Mouse (Mus musculus): ENCODE results near the gene Fndc9. TPM values are rescaled to one million over a fixed set of nuclear protein-coding genes. Genes with fewer than 3 reads are reported as not detected.
A peak's percentile ranks its signal among the peaks of the same experiment; 100 is the strongest.

Gene Fndc9
- 2.7 and 3.8 TPM in 2 replicates for polyA plus RNA-seq (2015; fragmentation: Nextera tagmentation; extraction: Ambion mirVana)

DNA sequence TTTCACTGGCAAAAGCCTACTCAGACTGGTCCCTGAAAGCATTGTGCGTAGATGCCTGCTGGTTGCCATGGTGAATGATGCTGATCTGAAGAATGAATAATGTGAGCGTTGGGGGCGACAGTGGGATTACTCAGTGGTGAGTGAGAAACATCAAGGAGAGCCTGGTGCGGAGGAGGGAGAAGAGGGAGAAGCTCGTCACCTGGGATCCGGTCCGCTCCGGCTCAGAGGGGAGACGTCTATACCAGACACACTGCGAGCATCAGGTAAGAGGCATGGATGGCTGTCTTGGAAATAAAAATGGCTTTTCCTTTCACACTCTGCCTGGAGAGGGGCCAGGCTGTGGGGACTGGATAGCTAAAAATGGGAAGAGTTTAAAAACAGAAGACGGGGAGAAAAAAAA, at the start of gene Fndc9:
Fndc9 (plus strand) TSS at position 198 of the 400 bp plus-strand sequence.
- Histone ChIP-seq H3K9me3 (ENCODE audit: control insufficient read depth, low read length) (no peaks in the 10 kb centered on the region), H3K4me1 (ENCODE audit: control insufficient read depth, insufficient read depth, low read depth, low read length) (peaks cover 11% of the 10 kb centered on the region), H3K36me3 (ENCODE audit: control insufficient read depth, insufficient read depth, low read length) (peaks cover 33% of the 10 kb centered on the region), H3K4me3 (ENCODE audit: low read length) (no peak within 1 kb of the TSS), H3K9ac (ENCODE audit: low read depth, low read length) (peak within 1 kb of the TSS; percentile 23), H3K27ac (ENCODE audit: low read depth, low read length) (peak within 1 kb of the TSS; percentile 70), H3K27me3 (replicated peaks; ENCODE audit: control insufficient read depth, insufficient read depth, low read length) (no peaks in the 10 kb centered on the region), H3K4me2 (ENCODE audit: low read length) (peak within 1 kb of the TSS; percentile 29; the same call in 1 of the 2 replicates)
- 18% methylated on average over 11 of the region's 11 CpGs for WGBS
- peak; percentile 65 for ATAC-seq

DNA sequence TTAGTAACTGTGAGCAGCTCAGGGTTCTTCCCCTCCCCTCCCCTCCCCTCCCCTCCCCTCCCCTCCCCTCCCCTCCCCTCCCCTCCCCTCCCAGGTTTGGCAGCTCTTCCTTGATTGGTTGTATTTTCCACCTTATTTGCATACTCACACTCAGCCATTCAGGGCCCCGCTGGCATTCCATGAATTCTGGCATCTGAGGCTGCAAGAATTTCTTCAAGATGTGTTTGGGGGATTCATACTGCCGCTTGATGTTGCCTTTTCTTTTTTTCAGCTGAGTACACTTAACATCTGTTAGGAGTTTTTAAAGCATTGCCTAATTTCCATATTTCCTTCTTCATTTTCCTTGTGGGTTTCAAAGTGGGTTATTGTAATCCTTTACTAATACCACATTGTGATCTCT, 47.0 kb upstream of the Fndc9 start:
- 68% methylated on average over 2 of the region's 2 CpGs for WGBS

DNA sequence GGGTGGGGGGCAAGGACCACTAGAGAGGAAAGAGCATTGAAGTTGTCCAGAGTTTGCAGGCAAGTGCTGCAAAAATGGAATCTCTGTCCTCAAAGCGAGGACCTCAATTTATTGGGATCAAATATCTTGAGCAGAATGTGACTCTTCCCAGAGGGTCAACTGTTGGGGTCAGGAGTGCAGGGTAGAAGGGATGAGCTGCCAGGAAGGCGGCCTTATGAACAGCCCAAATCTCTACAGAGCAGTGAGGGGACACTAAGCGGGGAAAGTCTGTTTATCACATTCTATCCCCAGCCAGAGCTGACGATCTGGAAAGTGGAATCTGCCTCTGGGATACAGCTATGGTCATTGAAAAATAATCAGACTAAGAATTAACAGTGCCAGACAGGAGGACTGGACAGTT, 41.2 kb upstream of the Fndc9 start:
- peaks cover 22% of the 10 kb centered on the region for H3K36me3 ChIP-seq (ENCODE audit: control insufficient read depth, insufficient read depth, low read length)
- 80% methylated on average over 4 of the region's 4 CpGs for WGBS

More for the DNA sequence above, 47.0 kb upstream of the Fndc9 start:
- no peak overlapping the region for H3K4me2 ChIP-seq (ENCODE audit: low read length)
- no peak overlapping the region for H3K4me3 ChIP-seq (ENCODE audit: low read length)
- H3K9me3 ChIP-seq (ENCODE audit: control insufficient read depth, low read length): no peaks in the 10 kb centered on the region
- no peaks in the 10 kb centered on the region; the same call in 1 of the 2 replicates for H3K36me3 ChIP-seq (ENCODE audit: control insufficient read depth, insufficient read depth, low read length)
- H3K9ac ChIP-seq (ENCODE audit: low read depth, low read length): no peak overlapping the region
- H3K27ac ChIP-seq (ENCODE audit: low read depth, low read length): no peak overlapping the region
- H3K27me3 ChIP-seq (replicated peaks; ENCODE audit: control insufficient read depth, insufficient read depth, low read length): no peaks in the 10 kb centered on the region
- ATAC-seq: no peak
- no peaks in the 10 kb centered on the region for H3K4me1 ChIP-seq (ENCODE audit: control insufficient read depth, insufficient read depth, low read depth, low read length)

DNA sequence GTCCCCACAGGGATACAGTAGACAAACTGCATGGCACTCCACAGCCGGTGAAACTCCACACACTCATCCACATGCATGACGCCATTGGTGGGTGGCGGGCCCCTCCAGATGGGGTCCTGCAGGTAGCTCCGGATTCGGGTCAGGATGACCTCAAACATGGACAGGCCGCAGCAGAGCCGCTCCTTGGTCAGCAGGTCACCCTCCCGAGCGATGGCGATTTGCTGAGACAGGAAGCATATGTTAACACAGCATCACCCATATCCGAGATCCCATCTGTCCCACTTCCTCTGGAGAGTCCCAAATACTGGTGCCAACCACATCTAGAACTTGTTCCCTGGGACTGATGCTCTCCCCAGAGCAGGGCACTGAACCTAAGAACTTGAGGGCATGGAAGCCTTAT, 34.7 kb upstream of the Fndc9 start:
- no peak overlapping the region for H3K27ac ChIP-seq (ENCODE audit: low read depth, low read length)
- H3K9me3 ChIP-seq (ENCODE audit: control insufficient read depth, low read length): no peaks in the 10 kb centered on the region
- 92% methylated on average over 11 of the region's 11 CpGs for WGBS
- H3K4me1 ChIP-seq (ENCODE audit: control insufficient read depth, insufficient read depth, low read depth, low read length): no peaks in the 10 kb centered on the region
- ATAC-seq: peak; percentile 27; the same call in 1 of the 2 replicates
- no peak overlapping the region for H3K4me3 ChIP-seq (ENCODE audit: low read length)
- H3K9ac ChIP-seq (ENCODE audit: low read depth, low read length): no peak overlapping the region
- H3K4me2 ChIP-seq (ENCODE audit: low read length): no peak overlapping the region
- peaks cover 42% of the 10 kb centered on the region for H3K36me3 ChIP-seq (ENCODE audit: control insufficient read depth, insufficient read depth, low read length)
- H3K27me3 ChIP-seq (replicated peaks; ENCODE audit: control insufficient read depth, insufficient read depth, low read length): no peaks in the 10 kb centered on the region

More for the DNA sequence above, 41.2 kb upstream of the Fndc9 start:
- Histone ChIP-seq H3K27me3 (replicated peaks; ENCODE audit: control insufficient read depth, insufficient read depth, low read length) (no peaks in the 10 kb centered on the region), H3K9ac (ENCODE audit: low read depth, low read length) (no peak overlapping the region), H3K4me1 (ENCODE audit: control insufficient read depth, insufficient read depth, low read depth, low read length) (no peaks in the 10 kb centered on the region), H3K4me3 (ENCODE audit: low read length) (no peak overlapping the region), H3K27ac (ENCODE audit: low read depth, low read length) (no peak overlapping the region), H3K9me3 (ENCODE audit: control insufficient read depth, low read length) (no peaks in the 10 kb centered on the region), H3K4me2 (ENCODE audit: low read length) (no peak overlapping the region)
- ATAC-seq: no peak

DNA sequence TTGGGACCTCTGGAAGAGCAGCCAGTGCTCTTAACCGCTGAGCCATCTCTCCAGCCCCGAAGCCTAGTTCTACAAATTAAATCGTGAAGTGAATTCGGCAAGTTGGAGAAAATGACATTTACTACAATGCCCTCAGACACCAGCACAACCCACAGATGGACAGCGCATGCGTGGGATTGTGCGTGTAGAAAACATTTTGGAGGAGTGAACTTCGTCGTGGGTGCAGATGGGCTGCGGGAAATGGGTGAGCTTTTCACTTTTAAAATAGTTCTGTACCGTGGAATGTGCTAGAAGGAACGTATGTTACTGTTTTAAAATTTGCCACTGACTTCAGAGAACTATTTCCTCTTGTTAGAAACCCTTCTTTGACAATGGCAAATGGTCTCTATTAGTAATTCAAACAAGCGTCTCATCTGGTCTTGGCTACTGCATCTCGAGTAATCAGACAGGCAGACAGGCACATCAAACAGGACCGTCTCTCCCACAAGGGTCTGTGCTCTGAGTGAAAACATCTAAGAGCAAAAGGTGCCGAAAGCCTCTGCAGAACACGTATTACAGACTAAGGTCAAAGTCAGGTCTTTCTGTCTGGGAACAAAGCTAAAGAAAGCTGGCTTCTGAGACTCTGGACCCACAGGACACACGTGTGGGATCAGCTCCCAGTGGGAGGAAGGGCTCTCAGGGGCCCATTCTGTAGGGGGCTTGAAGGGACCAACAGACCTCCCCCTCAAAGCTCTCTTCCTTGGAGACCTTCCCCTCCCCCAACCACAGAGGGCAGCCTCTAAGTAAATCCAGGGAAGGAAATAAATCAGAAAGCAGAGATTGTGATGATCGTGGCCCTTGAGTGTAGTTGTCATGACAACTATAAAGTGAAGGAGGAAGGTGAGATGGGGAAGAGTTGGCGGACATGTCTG, 33.4 kb upstream of the Fndc9 start:
- Histone ChIP-seq H3K4me2 (ENCODE audit: low read length) (no peak overlapping the region), H3K9ac (ENCODE audit: low read depth, low read length) (no peak overlapping the region), H3K9me3 (ENCODE audit: control insufficient read depth, low read length) (no peaks in the 10 kb centered on the region), H3K4me3 (ENCODE audit: low read length) (no peak overlapping the region), H3K4me1 (ENCODE audit: control insufficient read depth, insufficient read depth, low read depth, low read length) (no peaks in the 10 kb centered on the region), H3K27ac (ENCODE audit: low read depth, low read length) (no peak overlapping the region), H3K27me3 (replicated peaks; ENCODE audit: control insufficient read depth, insufficient read depth, low read length) (no peaks in the 10 kb centered on the region), H3K36me3 (ENCODE audit: control insufficient read depth, insufficient read depth, low read length) (peaks cover 41% of the 10 kb centered on the region)
- 74% methylated on average over 20 of the region's 20 CpGs for WGBS
- ATAC-seq: no peak

DNA sequence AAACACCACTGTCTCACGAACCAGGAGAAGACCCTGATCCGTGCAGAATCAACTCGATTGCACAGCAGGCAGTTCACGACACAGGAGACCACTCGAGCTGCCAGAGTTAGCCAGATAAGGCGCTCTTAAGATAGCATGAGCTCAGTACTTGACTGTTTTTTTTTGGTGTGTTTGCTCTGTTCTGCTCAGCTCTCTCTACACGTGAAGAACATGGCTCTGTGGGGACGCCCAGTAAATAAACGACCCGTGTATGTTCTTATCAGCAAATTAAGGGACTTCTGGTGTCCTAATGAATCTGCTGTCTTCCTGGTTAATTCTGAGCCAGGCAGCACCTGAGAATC, 32.8 kb upstream of the Fndc9 start:
- Histone ChIP-seq H3K9ac (ENCODE audit: low read depth, low read length) (no peak overlapping the region), H3K4me2 (ENCODE audit: low read length) (no peak overlapping the region), H3K4me3 (ENCODE audit: low read length) (no peak overlapping the region), H3K4me1 (ENCODE audit: control insufficient read depth, insufficient read depth, low read depth, low read length) (no peaks in the 10 kb centered on the region), H3K36me3 (ENCODE audit: control insufficient read depth, insufficient read depth, low read length) (peaks cover 41% of the 10 kb centered on the region), H3K27me3 (replicated peaks; ENCODE audit: control insufficient read depth, insufficient read depth, low read length) (no peaks in the 10 kb centered on the region), H3K27ac (ENCODE audit: low read depth, low read length) (no peak overlapping the region), H3K9me3 (ENCODE audit: control insufficient read depth, low read length) (no peaks in the 10 kb centered on the region)
- 71% methylated on average over 10 of the region's 10 CpGs for WGBS
- ATAC-seq: no peak

DNA sequence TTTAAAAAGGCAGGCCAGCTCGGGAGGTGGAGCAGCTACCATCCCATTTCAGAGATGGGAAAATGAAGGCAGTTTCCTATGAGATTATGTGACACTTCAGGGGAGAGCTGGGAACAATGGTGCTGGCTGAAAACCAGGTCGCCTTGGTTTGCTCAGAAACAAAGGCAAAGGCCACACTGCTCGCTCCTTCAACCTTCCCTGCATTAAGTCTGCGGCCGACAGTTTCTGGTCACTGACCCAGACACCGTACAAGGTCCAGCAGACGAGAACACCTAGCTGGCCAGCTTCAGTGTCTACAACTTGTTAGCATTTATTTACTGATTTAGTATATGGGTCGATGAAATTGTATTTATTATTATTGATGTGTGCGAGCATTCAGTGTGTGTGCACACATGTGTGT, 30.5 kb upstream of the Fndc9 start:
- no peak overlapping the region for H3K9ac ChIP-seq (ENCODE audit: low read depth, low read length)
- H3K27ac ChIP-seq (ENCODE audit: low read depth, low read length): no peak overlapping the region
- no peaks in the 10 kb centered on the region for H3K27me3 ChIP-seq (replicated peaks; ENCODE audit: control insufficient read depth, insufficient read depth, low read length)
- no peak overlapping the region for H3K4me3 ChIP-seq (ENCODE audit: low read length)
- H3K9me3 ChIP-seq (ENCODE audit: control insufficient read depth, low read length): no peaks in the 10 kb centered on the region
- no peaks in the 10 kb centered on the region for H3K4me1 ChIP-seq (ENCODE audit: control insufficient read depth, insufficient read depth, low read depth, low read length)
- H3K4me2 ChIP-seq (ENCODE audit: low read length): no peak overlapping the region
- H3K36me3 ChIP-seq (ENCODE audit: control insufficient read depth, insufficient read depth, low read length): peaks cover 36% of the 10 kb centered on the region
- no peak for ATAC-seq
- 87% methylated on average over 9 of the region's 9 CpGs for WGBS

DNA sequence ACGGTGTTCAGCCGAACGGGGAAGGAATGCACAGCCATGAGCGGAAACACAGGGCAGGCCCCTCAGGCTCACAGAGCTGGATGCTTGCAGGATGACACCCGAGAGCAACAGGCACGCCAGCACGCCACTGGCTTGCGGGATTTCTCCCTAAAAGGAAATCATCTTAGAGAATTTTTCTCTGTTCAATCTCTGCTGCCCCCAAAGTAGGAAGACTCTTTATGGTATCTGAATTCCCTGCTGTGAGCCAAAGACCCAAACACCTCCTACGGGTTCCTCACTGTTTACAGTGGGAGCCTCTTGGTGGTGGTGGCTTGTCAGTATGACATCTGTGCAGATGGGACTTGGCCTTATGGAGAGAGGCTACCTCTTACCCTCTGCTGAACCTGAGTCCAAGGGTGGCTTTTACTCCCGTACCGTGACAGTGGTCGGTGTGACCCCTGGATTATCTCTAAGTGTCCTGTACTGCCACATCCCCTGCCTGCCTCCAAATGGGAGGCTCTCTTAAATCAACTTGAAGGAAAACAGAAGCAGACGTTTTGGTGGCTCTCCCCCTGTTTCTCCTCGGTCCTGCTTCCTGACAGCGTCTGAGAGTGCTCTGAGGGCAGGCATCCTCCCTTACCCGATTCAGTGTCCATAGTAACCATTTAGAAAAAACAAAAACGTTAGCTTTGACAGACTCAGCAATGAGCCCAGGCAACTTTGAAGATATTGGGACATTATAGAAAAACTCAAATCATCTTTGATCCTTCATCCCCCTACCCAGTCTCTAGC, 29.5 kb upstream of the Fndc9 start:
- no peaks in the 10 kb centered on the region for H3K27me3 ChIP-seq (replicated peaks; ENCODE audit: control insufficient read depth, insufficient read depth, low read length)
- ATAC-seq: no peak
- H3K36me3 ChIP-seq (ENCODE audit: control insufficient read depth, insufficient read depth, low read length): peaks cover 29% of the 10 kb centered on the region
- H3K4me1 ChIP-seq (ENCODE audit: control insufficient read depth, insufficient read depth, low read depth, low read length): no peaks in the 10 kb centered on the region
- no peak overlapping the region for H3K27ac ChIP-seq (ENCODE audit: low read depth, low read length)
- H3K4me3 ChIP-seq (ENCODE audit: low read length): no peak overlapping the region
- no peaks in the 10 kb centered on the region for H3K9me3 ChIP-seq (ENCODE audit: control insufficient read depth, low read length)
- 73% methylated on average over 17 of the region's 17 CpGs for WGBS
- H3K9ac ChIP-seq (ENCODE audit: low read depth, low read length): no peak overlapping the region
- H3K4me2 ChIP-seq (ENCODE audit: low read length): no peak overlapping the region

DNA sequence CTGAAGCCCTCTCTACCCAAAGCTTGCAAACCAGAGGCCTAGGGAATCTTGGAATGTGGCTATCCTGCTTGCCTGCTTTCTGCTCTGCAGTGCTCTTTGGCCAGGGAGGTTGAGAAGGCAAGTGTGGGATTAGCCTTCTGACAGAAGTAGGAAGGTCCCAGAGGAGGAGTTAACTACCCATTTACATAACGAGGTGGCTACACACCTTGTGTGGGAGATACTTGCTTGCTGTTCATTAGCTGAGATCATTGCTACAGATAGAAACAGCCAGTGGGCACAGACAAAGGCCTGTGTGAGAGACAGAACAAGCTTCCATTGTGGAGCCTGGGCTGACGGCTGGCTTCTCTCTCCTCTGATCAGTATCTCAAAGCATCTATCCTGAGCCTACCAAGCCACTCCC, 25.4 kb upstream of the Fndc9 start:
- Histone ChIP-seq H3K27me3 (replicated peaks; ENCODE audit: control insufficient read depth, insufficient read depth, low read length) (no peaks in the 10 kb centered on the region), H3K4me1 (ENCODE audit: control insufficient read depth, insufficient read depth, low read depth, low read length) (peaks cover 2% of the 10 kb centered on the region), H3K4me3 (ENCODE audit: low read length) (no peak overlapping the region), H3K36me3 (ENCODE audit: control insufficient read depth, insufficient read depth, low read length) (peaks cover 23% of the 10 kb centered on the region), H3K9me3 (ENCODE audit: control insufficient read depth, low read length) (no peaks in the 10 kb centered on the region), H3K9ac (ENCODE audit: low read depth, low read length) (no peak overlapping the region), H3K27ac (ENCODE audit: low read depth, low read length) (no peak overlapping the region), H3K4me2 (ENCODE audit: low read length) (no peak overlapping the region)
- ATAC-seq: no peak
- 41% methylated on average over 2 of the region's 2 CpGs for WGBS
